Comparison of ENCODE assay signal across 13 mouse cellular contexts in the genomic region with DNA sequence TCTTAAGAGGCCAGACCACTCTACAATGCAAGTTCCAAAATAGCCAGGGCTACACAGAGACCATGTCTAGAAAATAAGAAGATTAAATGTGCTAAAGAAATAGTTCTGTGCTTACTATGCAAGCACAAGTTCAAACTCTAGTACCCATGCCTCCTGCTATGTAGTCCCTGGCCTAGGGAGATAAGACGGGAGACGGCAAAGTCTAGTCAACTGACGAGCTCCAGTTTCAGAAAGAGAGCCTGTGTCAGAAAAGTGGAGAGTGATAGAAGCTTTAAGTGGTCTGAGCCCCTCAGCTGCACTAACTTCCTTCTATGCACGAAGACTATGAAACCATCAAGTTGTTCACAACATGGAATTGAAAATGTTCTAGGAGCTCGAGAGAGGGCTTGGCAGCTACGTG.
"Had no signal": no experiment of that assay in that cellular context is flagged by ENCODE, and none has a peak within 500 bp of the region (broad histone marks: within the 10 kb centered on the region; RNA-seq: fewer than 3 reads in every experiment).

No protein-coding gene starts in this region.

- H3K27me3 ChIP-seq: intestine, embryonic 15.5 days; midbrain, embryonic 15.5 days; neural tube, embryonic 12.5 days had no signal

- ATAC-seq: intestine, embryonic 15.5 days; lung, postnatal 0 days; midbrain, embryonic 15.5 days had no signal

- H3K27ac ChIP-seq: intestine, embryonic 15.5 days; left cerebral cortex, adult 2 months; limb, embryonic 10.5 days; midbrain, embryonic 15.5 days; neural tube, embryonic 12.5 days had no signal

- H3K4me3 ChIP-seq: intestine, embryonic 15.5 days; left cerebral cortex, adult 2 months; limb, embryonic 10.5 days; midbrain, embryonic 15.5 days; neural tube, embryonic 12.5 days had no signal

- DNase-seq: kidney, adult 18-20 months; kidney, postnatal 10 days; kidney, postnatal 4 days; lung, adult 2 months; lung, postnatal 36 days; retina, postnatal 1 day had no signal

- H3K9me3 ChIP-seq: intestine, embryonic 15.5 days; limb, embryonic 10.5 days; midbrain, embryonic 15.5 days; neural tube, embryonic 12.5 days had no signal

- H3K4me2 ChIP-seq: intestine, embryonic 15.5 days; midbrain, embryonic 11.5 days; midbrain, embryonic 15.5 days; neural tube, embryonic 12.5 days had no signal

- H3K9ac ChIP-seq: intestine, embryonic 15.5 days; midbrain, embryonic 15.5 days; neural tube, embryonic 12.5 days had no signal

- H3K4me1 ChIP-seq: intestine, embryonic 15.5 days; limb, embryonic 10.5 days; midbrain, embryonic 15.5 days; neural tube, embryonic 12.5 days had no signal
